Mouse (Mus musculus) forebrain, postnatal 0 days (tissue): ENCODE measurements around the gene Gm20422. TPM values are rescaled to one million over a fixed set of nuclear protein-coding genes. Genes with fewer than 3 reads are reported as not detected.

Experiments used
- ATAC-seq: fragments of 200-750 bp; cut with Nextera tagmentation; 2 replicates; pipeline ENCODE4 v1.8.0; 2017; ENCODE audit warnings: mild to moderate bottlenecking, moderate library complexity
- DNase-seq: peaks from one replicate; pipeline ENCODE4 v3.0.0-alpha.2; 2015
- H3K27ac ChIP-seq: fragments of 300-500 bp; sonication (generic); 2 replicates; pipeline ENCODE4 v1.5.1; 2014; ENCODE audit warnings: low read depth, mild to moderate bottlenecking, antibody characterized with exemption, low read length, moderate library complexity, mixed read lengths
- H3K27me3 ChIP-seq: fragments of 300-500 bp; sonication (generic); 2 replicates; pipeline ENCODE4 v1.6.1; 2014; ENCODE audit warnings: mild to moderate bottlenecking, low read length, mixed read lengths; ENCODE audit not compliant: insufficient read depth
- H3K36me3 ChIP-seq: fragments of 300-500 bp; sonication (generic); 2 replicates; pipeline ENCODE4 v1.6.1; 2014; ENCODE audit warnings: mild to moderate bottlenecking, moderate library complexity; ENCODE audit not compliant: insufficient read depth
- H3K4me1 ChIP-seq: fragments of 300-500 bp; sonication (generic); 2 replicates; pipeline ENCODE4 v1.6.1; 2014; ENCODE audit warnings: antibody characterized with exemption; ENCODE audit not compliant: insufficient read depth
- H3K4me2 ChIP-seq: fragments of 300-500 bp; sonication (generic); 2 replicates; pipeline ENCODE4 v1.6.1; 2014; ENCODE audit warnings: low read depth, mild to moderate bottlenecking, moderate library complexity
- H3K4me3 ChIP-seq: fragments of 300-500 bp; sonication (generic); 2 replicates; pipeline ENCODE4 v1.5.1; 2014; ENCODE audit warnings: low read depth, low read length, mixed read lengths
- H3K9ac ChIP-seq: fragments of 300-500 bp; sonication (generic); 2 replicates; pipeline ENCODE4 v1.6.1; 2014; ENCODE audit warnings: mild to moderate bottlenecking
- H3K9me3 ChIP-seq: fragments of 300-500 bp; sonication (generic); 2 replicates; pipeline ENCODE4 v1.6.1; 2016; ENCODE audit warnings: low read length
- CTCF ChIP-seq: sonication (generic); IDR thresholded peaks from 2 replicates; pipeline ENCODE4 v1.5.1; 2016; ENCODE audit warnings: antibody characterized with exemption, control low read depth, low read depth
- WGBS: fragments of 180-500 bp; shearing (Covaris S2); extraction: QIAGEN DNeasy Blood & Tissue Kit; methylation state at CpG from one replicate; pipeline ENCODE4 v1.1.7; 2014; 5-methylcytosine and 5-hydroxymethylcytosine counted together
- polyA plus RNA-seq: library from polyadenylated mRNA; unstranded; fragments of >200 nt; fragmentation: Nextera tagmentation; extraction: Ambion mirVana; gene quantifications from 2 replicates; pipeline ENCODE4 v1.2.1, GENCODE M21; 2015
- total RNA-seq: library from RNA; depleted of rRNA; stranded (reverse); fragments of >200 nt; gene quantifications from 2 replicates; pipeline ENCODE4 v1.2.3, GENCODE M21; 2014

The Gm20422 gene
- total and polyA plus RNA-seq, 2 experiments from 2014 or later, result 0.33 to 3.5 TPM

DNA sequence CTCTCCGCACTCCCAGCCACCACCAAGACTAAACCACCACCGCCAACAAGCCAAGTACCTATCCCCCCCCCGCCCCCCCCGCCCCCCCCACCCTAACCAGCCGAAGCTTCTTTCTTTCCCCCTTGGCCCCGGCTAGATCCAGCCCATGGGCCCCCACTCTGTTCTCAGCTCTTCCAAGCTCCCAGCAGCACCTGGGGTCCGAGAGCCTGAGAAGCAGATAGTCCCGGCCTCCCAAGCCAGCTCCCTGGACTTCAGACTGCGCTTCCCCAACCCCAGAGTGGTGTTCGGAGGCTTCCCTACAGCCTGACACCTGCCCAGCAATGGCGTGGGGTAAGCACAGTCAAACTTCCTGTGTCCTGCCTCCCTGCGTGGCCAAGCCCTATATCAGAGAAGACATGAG, 2.4 kb upstream of the Gm20422 start:
- Histone ChIP-seq H3K27ac (no peak overlapping the region), H3K9ac (no peak overlapping the region), H3K4me2 (no peak overlapping the region), H3K27me3 (no peaks in the 10 kb centered on the region), H3K36me3 (no peaks in the 10 kb centered on the region), H3K4me1 (peaks cover 7% of the 10 kb centered on the region; the same call in 1 of the 2 replicates), H3K9me3 (no peaks in the 10 kb centered on the region), H3K4me3 (no peak overlapping the region)
- DNase-seq, result no peak
- ATAC-seq, result no peak
- WGBS, result 76% methylated on average over 9 of the region's 12 CpGs
- no peak for TF ChIP-seq CTCF

DNA sequence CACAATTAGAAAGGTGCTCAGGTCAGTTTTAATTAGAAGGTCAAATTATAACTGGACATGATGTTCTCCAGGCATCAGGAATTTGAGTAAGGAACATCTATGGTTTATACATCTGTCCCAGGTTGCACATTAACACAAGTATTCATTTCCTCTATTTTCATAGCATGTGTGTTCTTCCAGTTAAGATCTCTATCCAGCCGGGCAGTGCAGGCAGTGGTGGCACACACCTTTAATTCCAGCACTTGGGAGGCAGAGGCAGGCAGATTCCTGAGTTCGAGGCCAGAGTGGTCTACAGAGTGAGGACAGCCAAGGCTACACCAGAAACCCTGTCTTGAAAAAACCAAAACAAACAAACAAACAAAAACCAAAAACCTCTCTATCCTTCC, 456 bp upstream of the Gm20422 start:
- peak overlapping the region; percentile 97 for H3K9ac ChIP-seq
- 59% methylated on average over 2 of the region's 2 CpGs for WGBS
- no peak for TF ChIP-seq CTCF

DNA sequence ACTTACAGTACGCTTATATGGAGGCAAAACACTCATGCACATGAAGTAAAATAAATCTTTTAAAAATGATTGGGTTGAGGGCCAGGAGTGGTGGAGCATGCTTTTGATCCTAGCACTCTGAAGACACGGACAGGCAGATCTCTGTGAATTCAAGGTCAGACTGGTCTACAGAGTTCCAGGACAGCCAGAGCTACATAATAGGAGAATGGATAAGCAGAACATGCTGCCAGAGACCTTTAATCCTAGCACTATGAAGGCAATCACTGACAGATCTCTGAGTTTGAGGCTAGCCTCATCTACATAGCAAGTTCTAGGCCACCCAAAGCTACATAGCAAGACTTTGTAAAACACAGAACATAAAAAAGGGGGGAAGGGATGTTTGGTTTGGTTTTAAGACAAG, 2.6 kb downstream of the Gm20422 start:
- Histone ChIP-seq H3K27me3 (no peaks in the 10 kb centered on the region), H3K27ac (no peak overlapping the region), H3K4me3 (no peak overlapping the region), H3K4me1 (peaks cover 7% of the 10 kb centered on the region), H3K36me3 (peaks cover 14% of the 10 kb centered on the region), H3K9me3 (no peaks in the 10 kb centered on the region), H3K4me2 (no peak overlapping the region), H3K9ac (no peak overlapping the region)
- ATAC-seq (no peak), DNase-seq (no peak)
- WGBS, result 92% methylated on average over 2 of the region's 2 CpGs
- TF ChIP-seq CTCF, result no peak

More for the DNA sequence above, 456 bp upstream of the Gm20422 start:
- Histone ChIP-seq H3K27ac (peak overlapping the region; percentile 100; the same call in 1 of the 2 replicates), H3K4me1 (peaks cover 7% of the 10 kb centered on the region), H3K27me3 (no peaks in the 10 kb centered on the region), H3K36me3 (no peaks in the 10 kb centered on the region), H3K4me2 (peak overlapping the region; percentile 50), H3K4me3 (peak overlapping the region; percentile 79), H3K9me3 (no peaks in the 10 kb centered on the region)
- DNase-seq (no peak), ATAC-seq (0 out of 2 replicates have a peak, but pooled peaks have one; percentile 0)

DNA sequence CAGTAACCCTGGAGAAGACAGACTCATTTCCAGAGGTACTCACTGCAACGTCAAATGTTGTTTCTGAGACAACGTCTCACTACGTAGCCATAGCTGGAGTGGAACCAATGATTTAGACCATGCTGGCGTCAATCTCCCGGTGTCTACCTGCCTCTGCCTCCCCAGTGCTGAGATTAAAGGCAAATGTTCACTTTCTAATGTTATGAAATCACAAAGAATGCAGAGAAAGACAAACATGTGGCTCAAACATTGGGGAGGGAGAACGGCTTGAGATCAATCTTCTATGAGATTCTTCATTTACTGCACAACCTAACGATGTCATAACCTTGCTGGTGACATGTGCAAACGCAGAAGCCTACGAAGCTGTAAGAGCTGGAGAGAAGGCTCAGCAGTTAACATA, 3.5 kb downstream of the Gm20422 start:
- H3K36me3 ChIP-seq, result peaks cover 23% of the 10 kb centered on the region
- H3K27ac ChIP-seq, result no peak overlapping the region
- H3K4me3 ChIP-seq, result no peak overlapping the region
- no peak for TF ChIP-seq CTCF
- H3K4me2 ChIP-seq, result no peak overlapping the region
- WGBS, result 81% methylated on average over 9 of the region's 9 CpGs
- DNase-seq (no peak), ATAC-seq (no peak)
- no peak overlapping the region for H3K9ac ChIP-seq
- H3K4me1 ChIP-seq, result peaks cover 7% of the 10 kb centered on the region
- H3K9me3 ChIP-seq, result no peaks in the 10 kb centered on the region
- H3K27me3 ChIP-seq, result no peaks in the 10 kb centered on the region

DNA sequence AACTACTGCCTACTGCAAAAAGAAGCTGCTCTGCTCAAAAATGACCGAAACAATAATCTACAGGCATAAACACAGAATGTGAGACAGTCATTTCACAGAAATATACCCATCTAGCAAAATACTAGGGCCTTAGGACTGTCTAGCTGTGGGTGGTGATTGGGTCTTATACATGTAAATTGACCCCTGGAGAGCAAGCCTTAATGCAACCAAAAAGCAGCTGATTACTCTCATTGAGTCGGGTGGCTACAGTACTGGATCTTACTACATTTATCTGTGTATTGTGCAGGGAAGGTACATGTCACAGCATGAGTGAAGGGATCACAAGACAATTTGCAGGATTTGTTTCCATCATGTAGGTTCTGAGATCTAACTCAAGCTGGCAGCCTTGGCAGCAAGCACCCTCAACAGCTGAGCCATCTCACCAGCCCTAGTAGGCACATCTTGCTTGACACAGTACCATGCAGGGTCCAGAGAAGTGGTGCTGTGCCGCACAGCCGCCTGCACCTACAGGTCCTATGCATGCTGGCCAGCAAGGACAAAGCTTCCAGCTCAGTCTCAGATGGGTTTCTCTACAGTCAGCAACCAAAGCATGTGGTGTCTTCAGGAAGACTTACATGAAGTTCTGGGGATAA, 12.8 kb downstream of the Gm20422 start:
- Histone ChIP-seq H3K27ac (no peak overlapping the region), H3K4me3 (no peak overlapping the region), H3K9ac (no peak overlapping the region), H3K4me2 (no peak overlapping the region), H3K36me3 (peaks cover 44% of the 10 kb centered on the region), H3K27me3 (no peaks in the 10 kb centered on the region), H3K4me1 (no peaks in the 10 kb centered on the region), H3K9me3 (no peaks in the 10 kb centered on the region)
- TF ChIP-seq CTCF, result no peak
- WGBS, result 93% methylated on average over 4 of the region's 4 CpGs
- no peak for DNase-seq
- no peak for ATAC-seq

DNA sequence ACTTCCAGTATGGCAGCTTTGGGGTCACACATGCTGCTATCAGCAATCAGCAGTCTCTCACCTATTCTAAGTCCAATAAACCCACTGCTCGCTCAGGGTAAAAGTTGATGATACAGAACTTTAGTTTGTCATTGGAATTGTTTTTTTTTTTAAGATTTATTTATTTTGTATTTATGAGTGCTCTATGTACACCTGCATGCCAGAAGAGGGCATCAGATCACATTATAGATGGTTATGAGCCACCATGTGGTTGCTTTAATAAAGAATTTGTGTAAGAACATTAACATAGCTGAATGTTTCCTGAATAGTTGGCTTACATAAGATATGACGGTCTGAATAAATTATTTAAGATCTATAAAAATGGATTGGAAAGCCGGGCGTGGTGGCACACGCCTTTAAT, 16.4 kb downstream of the Gm20422 start:
- H3K4me2 ChIP-seq, result no peak overlapping the region
- TF ChIP-seq CTCF, result no peak
- H3K4me1 ChIP-seq, result no peaks in the 10 kb centered on the region
- WGBS, result 94% methylated on average over 5 of the region's 5 CpGs
- H3K9me3 ChIP-seq, result no peaks in the 10 kb centered on the region
- H3K27me3 ChIP-seq, result no peaks in the 10 kb centered on the region
- no peak for DNase-seq
- no peak for ATAC-seq
- H3K4me3 ChIP-seq, result no peak overlapping the region
- H3K9ac ChIP-seq, result no peak overlapping the region
- peaks cover 14% of the 10 kb centered on the region for H3K36me3 ChIP-seq
- no peak overlapping the region for H3K27ac ChIP-seq

DNA sequence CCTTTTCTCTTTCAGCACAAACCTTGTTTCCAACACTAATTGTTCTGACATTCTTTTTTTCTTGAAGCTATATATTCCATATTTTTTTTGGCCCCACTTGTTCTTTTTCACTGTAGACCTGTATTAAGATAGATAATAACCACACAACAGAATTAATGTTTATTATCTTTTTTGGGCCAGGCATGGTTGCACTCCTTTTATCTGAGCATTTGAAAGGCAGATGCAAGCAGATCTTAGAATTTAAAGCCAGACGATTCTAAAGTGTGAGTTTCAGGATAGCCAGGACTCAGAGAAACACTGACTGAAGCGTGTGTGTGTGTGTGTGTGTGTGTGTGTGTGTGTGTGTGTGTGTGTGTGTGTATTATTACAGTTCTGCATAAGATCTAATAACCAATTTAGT, 22.2 kb downstream of the Gm20422 start:
- WGBS, result 91% methylated on average over 2 of the region's 2 CpGs

More for the DNA sequence above, 22.2 kb downstream of the Gm20422 start:
- no peak overlapping the region for H3K4me2 ChIP-seq
- peaks cover 7% of the 10 kb centered on the region for H3K36me3 ChIP-seq
- H3K9me3 ChIP-seq, result no peaks in the 10 kb centered on the region
- no peak overlapping the region for H3K4me3 ChIP-seq
- H3K27ac ChIP-seq, result no peak overlapping the region
- H3K27me3 ChIP-seq, result no peaks in the 10 kb centered on the region
- ATAC-seq, result no peak
- no peak overlapping the region for H3K9ac ChIP-seq
- no peak for DNase-seq
- no peak for TF ChIP-seq CTCF
- H3K4me1 ChIP-seq, result peaks cover 9% of the 10 kb centered on the region; the same call in 1 of the 2 replicates
